Mouse (Mus musculus): ENCODE measurements at regions not wholly inside any gene's neighbourhood (a gene's known extent, or its start where the extent isn't known, plus 50 kb on each side); places are given as distances from the start of the nearest gene placed in this dataset.

- TF ChIP-seq POLR2A (IDR thresholded peaks at IDR 0.05; ENCODE audit: control insufficient read depth, low read depth, low read length) (no peak), CTCF (IDR thresholded peaks at IDR 0.05; ENCODE audit: control insufficient read depth, insufficient read depth, insufficient replicate concordance, low read depth, low read length) (no peak)
Observed at GRCm38 (mm10) chr2:178987935-178988334, 454.3 kb upstream of the Cdh4 start.
